In the genomic region with DNA sequence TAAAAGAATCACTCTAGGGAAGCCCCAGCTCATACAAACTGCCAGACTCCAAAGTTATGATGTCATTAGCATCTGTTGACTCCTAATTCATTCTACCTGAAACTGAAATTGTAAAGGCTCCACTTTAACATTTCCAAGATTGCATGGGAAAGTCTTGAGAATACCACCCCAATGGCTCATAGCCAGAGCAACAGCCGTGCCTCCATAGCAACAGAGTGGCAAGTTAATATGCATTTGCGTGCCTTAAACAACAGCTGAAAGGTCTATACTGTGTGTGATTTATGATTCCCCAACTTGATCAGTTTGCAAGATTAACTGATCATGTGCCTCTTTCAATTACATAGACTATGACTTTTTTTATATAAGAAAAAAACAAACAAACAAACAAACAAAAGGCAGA, we compare ENCODE assay signal across 15 mouse cellular contexts.
"Had no signal": no experiment of that assay in that cellular context is flagged by ENCODE, and none has a peak within 500 bp of the region (broad histone marks: within the 10 kb centered on the region; RNA-seq: fewer than 3 reads in every experiment).

No protein-coding gene starts in this region.

- H3K36me3 ChIP-seq: limb, embryonic 13.5 days; liver, embryonic 15.5 days; midbrain, embryonic 10.5 days; midbrain, embryonic 15.5 days had no signal

- H3K4me2 ChIP-seq: limb, embryonic 13.5 days; liver, embryonic 11.5 days; liver, embryonic 15.5 days; midbrain, embryonic 15.5 days had no signal

- H3K27me3 ChIP-seq: liver, embryonic 15.5 days; midbrain, embryonic 15.5 days had no signal

- H3K4me1 ChIP-seq: limb, embryonic 13.5 days; liver, embryonic 15.5 days; midbrain, embryonic 10.5 days had no signal

- DNase-seq: kidney, postnatal 10 days; kidney, postnatal 4 days; lung, adult 2 months; lung, postnatal 36 days; right cerebral cortex, adult 18-20 months; right cerebral cortex, postnatal 25 days; thymus, postnatal 4 days had no signal

- H3K9me3 ChIP-seq: limb, embryonic 13.5 days; liver, embryonic 15.5 days; midbrain, embryonic 10.5 days; midbrain, embryonic 15.5 days had no signal

- H3K9ac ChIP-seq: limb, embryonic 13.5 days; liver, embryonic 15.5 days; midbrain, embryonic 15.5 days had no signal

- H3K27ac ChIP-seq: layer of hippocampus, adult 2 months; limb, embryonic 13.5 days; liver, embryonic 15.5 days; midbrain, embryonic 10.5 days; midbrain, embryonic 15.5 days; stomach, postnatal 0 days had no signal

- H3K4me3 ChIP-seq: layer of hippocampus, adult 2 months; limb, embryonic 13.5 days; liver, embryonic 15.5 days; midbrain, embryonic 10.5 days; midbrain, embryonic 15.5 days had no signal

- ATAC-seq: lung, postnatal 0 days; midbrain, embryonic 15.5 days had no signal
